8 mouse cellular contexts compared by ENCODE assay signal in the genomic region with DNA sequence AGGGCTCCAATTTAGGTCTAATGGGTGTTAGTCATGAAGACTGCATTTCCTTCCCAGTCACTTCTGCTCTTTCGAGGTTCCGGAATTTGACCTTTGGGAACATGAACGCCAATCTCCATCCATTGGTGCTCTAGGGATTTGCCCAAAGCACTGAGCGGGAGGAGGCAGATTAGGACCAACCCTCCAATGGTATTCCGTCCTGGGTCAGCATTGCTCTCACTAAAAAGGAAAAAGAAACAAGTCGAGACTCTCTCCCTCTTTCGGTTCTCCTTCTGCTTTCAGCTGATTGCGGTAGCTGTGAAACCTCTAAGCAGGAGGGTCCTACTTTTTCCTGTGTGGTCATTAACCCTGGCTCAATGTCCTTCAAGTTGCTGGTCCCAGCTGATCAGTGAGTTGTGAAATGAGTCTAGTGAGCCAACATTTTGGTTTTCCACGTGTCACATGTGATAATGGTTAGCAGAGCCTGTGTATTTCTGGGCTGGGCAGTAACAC. TPM values are rescaled to one million over a fixed set of nuclear protein-coding genes. Genes with fewer than 3 reads are reported as not detected.
DNase-seq lines count a peak whose midpoint lies in the region; ATAC-seq and TF ChIP-seq lines count a peak whose summit lies in the region.

No protein-coding gene starts in this region.

- no peak for TF ChIP-seq RAD21 in CH12.LX (IDR thresholded peaks at IDR 0.05; ENCODE audit: low read depth, low read length)

- peak overlapping the region; percentile 63 for H3K27ac ChIP-seq in CH12.LX (ENCODE audit: insufficient read depth, low read depth)
- H3K27ac ChIP-seq in hindbrain, embryonic 15.5 days (replicated peaks): no peak overlapping the region
- H3K27ac ChIP-seq in liver, embryonic 14.5 days: no peak overlapping the region
- no peak overlapping the region for H3K27ac ChIP-seq in neural tube, embryonic 13.5 days (replicated peaks)

- peak overlapping the region; percentile 78 to 99 (median 88) for H3K4me3 ChIP-seq in CH12.LX (replicated peaks in 1 of 3; ENCODE audit: low read depth in 2 of 3, low read length in 2 of 3, poor library complexity in 1 of 3)
- peak overlapping the region; percentile 98 for H3K4me3 ChIP-seq in hindbrain, embryonic 15.5 days
- peak overlapping the region; percentile 60 to 85 for H3K4me3 ChIP-seq in liver, embryonic 14.5 days (ENCODE audit: insufficient read depth in 1 of 2, low read depth in 2 of 2, low read length in 2 of 2)
- peak overlapping the region; percentile 88 for H3K4me3 ChIP-seq in neural tube, embryonic 13.5 days

- H3K36me3 ChIP-seq in CH12.LX (replicated peaks in 1 of 2; ENCODE audit: control insufficient read depth in 1 of 2, insufficient read depth in 1 of 2, low read length in 1 of 2): peaks cover 19 to 39% of the 10 kb centered on the region in 2 experiments
- peaks cover 8% of the 10 kb centered on the region for H3K36me3 ChIP-seq in hindbrain, embryonic 15.5 days
- H3K36me3 ChIP-seq in liver, embryonic 14.5 days (replicated peaks; ENCODE audit: control insufficient read depth, insufficient read depth, low read depth): no peaks in the 10 kb centered on the region
- peaks cover 22% of the 10 kb centered on the region for H3K36me3 ChIP-seq in neural tube, embryonic 13.5 days

- dilution Hi-C loops in CH12.LX (cut with MboI; ENCODE audit: extremely low pct_ligation_motif_present, extremely low pct_unique_long_range_greater_than_20kb, low sequenced_read_pairs): no loop called here

- no peaks in the 10 kb centered on the region for H3K27me3 ChIP-seq in CH12.LX (replicated peaks)
- no peaks in the 10 kb centered on the region for H3K27me3 ChIP-seq in hindbrain, embryonic 15.5 days
- no peaks in the 10 kb centered on the region for H3K27me3 ChIP-seq in liver, embryonic 14.5 days (ENCODE audit: control insufficient read depth, insufficient read depth, low read length)
- no peaks in the 10 kb centered on the region for H3K27me3 ChIP-seq in neural tube, embryonic 13.5 days

- peaks cover 23% of the 10 kb centered on the region for H3K79me2 ChIP-seq in CH12.LX (replicated peaks; ENCODE audit: control insufficient read depth, extremely low read depth, insufficient read depth, poor library complexity, severe bottlenecking)

- in situ Hi-C loops in CH12.LX (cut with MboI; ENCODE audit: low pct_ligation_motif_present, low pct_unique_long_range_greater_than_20kb, low sequenced_read_pairs): no loop called here

- no peak for TF ChIP-seq CTCF in CH12.LX (conservative IDR thresholded peaks at IDR 0.05 in 1 of 2, IDR thresholded peaks at IDR 0.05 in 1 of 2; ENCODE audit: low read depth in 2 of 2, low read length in 2 of 2)
- TF ChIP-seq CTCF in liver, embryonic 14.5 days (IDR thresholded peaks at IDR 0.05; ENCODE audit: low read depth): no peak

- peak overlapping the region; percentile 94 for H3K4me2 ChIP-seq in CH12.LX (ENCODE audit: insufficient read depth, low read depth, poor library complexity, severe bottlenecking)
- peak overlapping the region; percentile 72 for H3K4me2 ChIP-seq in hindbrain, embryonic 15.5 days
- peak overlapping the region; percentile 97 for H3K4me2 ChIP-seq in liver, embryonic 14.5 days (ENCODE audit: low read depth)
- peak overlapping the region; percentile 77 for H3K4me2 ChIP-seq in neural tube, embryonic 13.5 days

- WGBS in hindbrain, embryonic 15.5 days: 15% methylated on average over 9 of the region's 9 CpGs
- 4% methylated on average over 9 of the region's 9 CpGs for WGBS in liver, embryonic 14.5 days (ENCODE audit: insufficient replicate concordance)
- 13% methylated on average over 9 of the region's 9 CpGs for WGBS in neural tube, embryonic 13.5 days

- peak overlapping the region; percentile 77 for H3K9ac ChIP-seq in CH12.LX (ENCODE audit: insufficient read depth, low read depth)
- peak overlapping the region; percentile 93 for H3K9ac ChIP-seq in hindbrain, embryonic 15.5 days
- peak overlapping the region; percentile 71 for H3K9ac ChIP-seq in liver, embryonic 14.5 days (replicated peaks)
- H3K9ac ChIP-seq in neural tube, embryonic 13.5 days: peak overlapping the region; percentile 89

- peak; percentile 69 for DNase-seq in 3T3-L1 (ENCODE audit: low read depth, low spot score)
- DNase-seq in CH12.LX (ENCODE audit: extremely low read depth): peak; percentile 64
- peak; percentile 66 for DNase-seq in fibroblast of lung, adult 2 months (ENCODE audit: low read depth)
- peak in 2 of 3 experiments; percentile 25 to 37 for DNase-seq in liver, embryonic 14.5 days (ENCODE audit: low read depth in 3 of 3, low spot score in 3 of 3)
- DNase-seq in urinary bladder, adult 2 months (ENCODE audit: low spot score): no peak
- no peak for DNase-seq in left cerebral cortex, postnatal 10 days (ENCODE audit: extremely low spot score in 1 of 2, low spot score in 2 of 2)

- H3K9me3 ChIP-seq in CH12.LX (replicated peaks; ENCODE audit: low read length): peaks cover 6% of the 10 kb centered on the region
- no peaks in the 10 kb centered on the region for H3K9me3 ChIP-seq in hindbrain, embryonic 15.5 days
- H3K9me3 ChIP-seq in liver, embryonic 14.5 days (ENCODE audit: control insufficient read depth, low read length): no peaks in the 10 kb centered on the region
- H3K9me3 ChIP-seq in neural tube, embryonic 13.5 days: no peaks in the 10 kb centered on the region

- no peak; the same call in 1 of the 2 replicates for TF ChIP-seq POLR2A in CH12.LX (IDR thresholded peaks at IDR 0.05; ENCODE audit: low read depth, low read length)

- peak; percentile 88 for TF ChIP-seq EP300 in CH12.LX (IDR thresholded peaks at IDR 0.05; ENCODE audit: low read length)
- TF ChIP-seq EP300 in liver, embryonic 14.5 days (IDR thresholded peaks at IDR 0.05; ENCODE audit: low read depth): no peak

- no peak for ATAC-seq in hindbrain, embryonic 15.5 days (ENCODE audit: low FRiP score, low read depth)
- no peak for ATAC-seq in liver, embryonic 14.5 days (ENCODE audit: insufficient read depth)
- ATAC-seq in neural tube, embryonic 13.5 days (ENCODE audit: low read depth): no peak

- intact Hi-C loops in left cerebral cortex, postnatal 10 days (cut with DNase I): loop anchor here (5.0 kb wide), 1 partner anchor 59 kb away; no protein-coding TSS in a partner anchor

- peaks cover 0 to 37% of the 10 kb centered on the region in 2 experiments; a peak in 2 of 4 replicates for H3K4me1 ChIP-seq in CH12.LX (ENCODE audit: control insufficient read depth in 1 of 2, insufficient read depth in 2 of 2)
- peaks cover 31% of the 10 kb centered on the region for H3K4me1 ChIP-seq in hindbrain, embryonic 15.5 days (replicated peaks)
- peaks cover 0 to 18% of the 10 kb centered on the region in 2 experiments; a peak in 3 of 4 replicates for H3K4me1 ChIP-seq in liver, embryonic 14.5 days (replicated peaks; ENCODE audit: control insufficient read depth in 2 of 2, insufficient read depth in 2 of 2, low read length in 1 of 2)
- H3K4me1 ChIP-seq in neural tube, embryonic 13.5 days (replicated peaks): peaks cover 34% of the 10 kb centered on the region

TF ChIP-seq in CH12.LX, 34 proteins besides CTCF, POLR2A, EP300 and RAD21 (continues in another document):
- TF ChIP-seq TCF12 (IDR thresholded peaks at IDR 0.05; ENCODE audit: low read depth, low read length) (peak; percentile 71), PAX5 (IDR thresholded peaks at IDR 0.05; ENCODE audit: low read length) (no peak), ZKSCAN1 (IDR thresholded peaks at IDR 0.05; ENCODE audit: borderline replicate concordance, low read depth, low read length) (no peak), NELFE (IDR thresholded peaks at IDR 0.05; ENCODE audit: low read depth, low read length) (no peak), MYC (IDR thresholded peaks at IDR 0.05; ENCODE audit: low read depth, low read length) (peak; percentile 82), MAX (IDR thresholded peaks at IDR 0.05; ENCODE audit: low read length) (peak; percentile 89), JUN (IDR thresholded peaks at IDR 0.05; ENCODE audit: insufficient read depth, low read depth, low read length) (no peak), POLR2AphosphoS2 (IDR thresholded peaks at IDR 0.05; ENCODE audit: low read depth, low read length) (no peak), HCFC1 (IDR thresholded peaks at IDR 0.05; ENCODE audit: low read depth, low read length) (no peak), ZMIZ1 (IDR thresholded peaks at IDR 0.05; ENCODE audit: low read depth, low read length) (no peak), TBP (conservative IDR thresholded peaks at IDR 0.05; ENCODE audit: low read depth, low read length) (no peak), ZNF384 (IDR thresholded peaks at IDR 0.05; ENCODE audit: low read depth, low read length) (no peak), E2F4 (IDR thresholded peaks at IDR 0.05; ENCODE audit: insufficient replicate concordance, low read depth, low read length) (no peak), MAFK (IDR thresholded peaks at IDR 0.05; ENCODE audit: insufficient replicate concordance, low read length) (no peak), MAZ (IDR thresholded peaks at IDR 0.05; ENCODE audit: low read depth, low read length) (no peak), MEF2A (IDR thresholded peaks at IDR 0.05; ENCODE audit: borderline replicate concordance, low read depth, low read length) (peak; percentile 53; the same call in 1 of the 2 replicates), JUND (conservative IDR thresholded peaks at IDR 0.05; ENCODE audit: low read depth, low read length) (peak; percentile 61)

RNA-seq across cellular contexts. Expression of a gene that starts 0.9 kb away (rescaled TPM):
- total RNA-seq in CH12.LX (2012; rRNA removed) (58.2 and 77.2 TPM in 2 replicates), CH12.LX (2014; rRNA removed) (28.4 and 28.7 TPM in 2 replicates)
- 87.3 and 104 TPM in 2 replicates for polyA plus RNA-seq in CH12.LX (2012; ENCODE audit: insufficient read length, low read depth)
- 41.8 and 42.5 TPM in 2 replicates for polyA plus RNA-seq in hindbrain, embryonic 15.5 days (2015; fragmentation: Nextera tagmentation; extraction: Ambion mirVana)
- 6.5 and 7.3 TPM in 2 replicates for polyA plus RNA-seq in liver, embryonic 14.5 days (2012; rRNA removed)
- polyA plus RNA-seq in liver, embryonic 14.5 days (2014; fragmentation: Nextera tagmentation; extraction: Ambion mirVana): 12.2 and 14.2 TPM in 2 replicates
- polyA plus RNA-seq in neural tube, embryonic 13.5 days (2015; fragmentation: Nextera tagmentation; extraction: Ambion mirVana): 46.1 and 46.7 TPM in 2 replicates
- 48.3 and 80.7 TPM in 2 replicates for polyA plus RNA-seq in urinary bladder, adult 2 months (2012; rRNA removed)
- 10 to 100 TPM; 72.8 to 73.7 TPM for total RNA-seq in left cerebral cortex, postnatal 10 days (2021)

RNA-seq across cellular contexts. Expression of a gene that starts 14.7 kb away (rescaled TPM):
- total RNA-seq in CH12.LX (2012; rRNA removed) (not detected in 2 replicates), CH12.LX (2014; rRNA removed) (not detected in 2 replicates)
- polyA plus RNA-seq in CH12.LX (2012; ENCODE audit: insufficient read length, low read depth): 0.16 TPM in 1 of 2 replicates, not detected in the other
- 14.7 and 17.3 TPM in 2 replicates for polyA plus RNA-seq in hindbrain, embryonic 15.5 days (2015; fragmentation: Nextera tagmentation; extraction: Ambion mirVana)
- 0.23 and 0.26 TPM in 2 replicates for polyA plus RNA-seq in liver, embryonic 14.5 days (2012; rRNA removed)
- 0.11 and 0.25 TPM in 2 replicates for polyA plus RNA-seq in liver, embryonic 14.5 days (2014; fragmentation: Nextera tagmentation; extraction: Ambion mirVana)
- 14.3 and 14.4 TPM in 2 replicates for polyA plus RNA-seq in neural tube, embryonic 13.5 days (2015; fragmentation: Nextera tagmentation; extraction: Ambion mirVana)
- 8.4 and 8.7 TPM in 2 replicates for polyA plus RNA-seq in urinary bladder, adult 2 months (2012; rRNA removed)
- 10 to 100 TPM; 63.8 to 67.1 TPM for total RNA-seq in left cerebral cortex, postnatal 10 days (2021)

Comparison
In these comparisons a context has a peak if more than half of its experiments do, and no peak if none do; other contexts are left out.
1. DNase-seq: peak in 3T3-L1 (single experiment), CH12.LX (single experiment), fibroblast of lung, adult 2 months (single experiment) and liver, embryonic 14.5 days (2 of 3); none in urinary bladder, adult 2 months (single experiment) and left cerebral cortex, postnatal 10 days (0 of 2).
2. Peak in every context shown above with its lines, with median percentiles within 50 percentile points of each other: H3K4me2 ChIP-seq, H3K4me3 ChIP-seq and H3K9ac ChIP-seq.